Mouse (Mus musculus) macrophage (primary cell): ENCODE measurements around the gene Tax1bp3. TPM values are rescaled to one million over a fixed set of nuclear protein-coding genes. Genes with fewer than 3 reads are reported as not detected.
A peak's percentile ranks its signal among the peaks of the same experiment; 100 is the strongest.

Experiments
- H3K27ac ChIP-seq: fragments of 350-480 bp; formaldehyde crosslinking; 2 replicates; pipeline ENCODE4 v1.9.0; 2021
- H3K36me3 ChIP-seq: fragments of 350-480 bp; formaldehyde crosslinking; 2 replicates; pipeline ENCODE4 v1.9.0; 2021; ENCODE audit errors: inconsistent target
- H3K4me3 ChIP-seq: fragments of 350-480 bp; formaldehyde crosslinking; 2 replicates; pipeline ENCODE4 v1.9.0; 2021; ENCODE audit errors: inconsistent target
- H3K79me2 ChIP-seq: fragments of 350-480 bp; formaldehyde crosslinking; 2 replicates; pipeline ENCODE4 v1.9.0; 2021; ENCODE audit errors: inconsistent target
- WGBS: methylation state at CpG from one replicate; pipeline ENCODE4 v1.1.7; 2026; ENCODE audit warnings: inconsistent platforms; ENCODE audit not compliant: missing documents; 5-methylcytosine and 5-hydroxymethylcytosine counted together
- polyA plus RNA-seq: library from polyadenylated mRNA; stranded (reverse); fragments of 250-400 nt; gene quantifications from 3 replicates; pipeline ENCODE4 v1.2.4, GENCODE M21; 2018; ENCODE audit warnings: inconsistent platforms

Gene Tax1bp3
- polyA plus RNA-seq, 1 experiment from 2014 or later, result 31.5 TPM

GRCm38 (mm10) chr11:73159957-73160810 is 16.7 kb upstream of the Tax1bp3 start, which contains the start of gene P2rx5:
Gene P2rx5, plus strand, starts transcription at chr11:73160421.
- no peaks in the 10 kb centered on the region for H3K79me2 ChIP-seq
- no peaks in the 10 kb centered on the region for H3K36me3 ChIP-seq
- WGBS, result 7% methylated on average over 48 of the region's 49 CpGs
- no peak within 1 kb of the TSS for H3K4me3 ChIP-seq
- H3K27ac ChIP-seq, result no peak within 1 kb of the TSS

GRCm38 (mm10) chr11:73160811-73161200 is 16.1 kb upstream of the Tax1bp3 start:
- Histone ChIP-seq H3K36me3 (no peaks in the 10 kb centered on the region), H3K27ac (no peak overlapping the region), H3K79me2 (no peaks in the 10 kb centered on the region), H3K4me3 (no peak overlapping the region)
- 54% methylated on average over 6 of the region's 6 CpGs for WGBS

GRCm38 (mm10) chr11:73161616-73162015 is 15.3 kb upstream of the Tax1bp3 start:
- Histone ChIP-seq H3K36me3 (no peaks in the 10 kb centered on the region), H3K79me2 (no peaks in the 10 kb centered on the region), H3K27ac (no peak overlapping the region), H3K4me3 (no peak overlapping the region)
- 80% methylated on average over 4 of the region's 4 CpGs for WGBS

- no peak overlapping the region for H3K27ac ChIP-seq
- H3K36me3 ChIP-seq, result no peaks in the 10 kb centered on the region
Measured at GRCm38 (mm10) chr11:73162284-73162683, 14.6 kb upstream of the Tax1bp3 start.

GRCm38 (mm10) chr11:73168071-73168470 is 8.8 kb upstream of the Tax1bp3 start:
- H3K36me3 ChIP-seq, result no peaks in the 10 kb centered on the region

More at GRCm38 (mm10) chr11:73162284-73162683, 14.6 kb upstream of the Tax1bp3 start:
- Histone ChIP-seq H3K79me2 (no peaks in the 10 kb centered on the region), H3K4me3 (no peak overlapping the region)
- WGBS, result 3% methylated on average over 5 of the region's 5 CpGs

GRCm38 (mm10) chr11:73168576-73168975 is 8.3 kb upstream of the Tax1bp3 start:
- Histone ChIP-seq H3K27ac (no peak overlapping the region), H3K4me3 (no peak overlapping the region), H3K79me2 (peaks cover 20% of the 10 kb centered on the region), H3K36me3 (no peaks in the 10 kb centered on the region)
- WGBS, result 83% methylated on average over 6 of the region's 6 CpGs

More at GRCm38 (mm10) chr11:73168071-73168470, 8.8 kb upstream of the Tax1bp3 start:
- H3K27ac ChIP-seq, result no peak overlapping the region
- no peak overlapping the region for H3K4me3 ChIP-seq
- WGBS, result 96% methylated on average over 8 of the region's 8 CpGs
- H3K79me2 ChIP-seq, result peaks cover 15% of the 10 kb centered on the region; the same call in 1 of the 2 replicates

- no peak overlapping the region for H3K27ac ChIP-seq
- no peaks in the 10 kb centered on the region for H3K36me3 ChIP-seq
- WGBS, result 69% methylated on average over 4 of the region's 4 CpGs
- peaks cover 27% of the 10 kb centered on the region for H3K79me2 ChIP-seq
- H3K4me3 ChIP-seq, result no peak overlapping the region
Measured at GRCm38 (mm10) chr11:73169231-73169630, 7.7 kb upstream of the Tax1bp3 start.

GRCm38 (mm10) chr11:73172186-73172585 is 4.7 kb upstream of the Tax1bp3 start:
- H3K36me3 ChIP-seq, result no peaks in the 10 kb centered on the region

GRCm38 (mm10) chr11:73175612-73176011 is 1.3 kb upstream of the Tax1bp3 start:
- H3K4me3 ChIP-seq, result peak overlapping the region; percentile 93
- no peaks in the 10 kb centered on the region; the same call in 1 of the 2 replicates for H3K36me3 ChIP-seq
- H3K27ac ChIP-seq, result 0 out of 2 replicates have a peak overlapping the region, but pooled peaks have one; percentile 17
- peaks cover 78% of the 10 kb centered on the region for H3K79me2 ChIP-seq
- WGBS, result 36% methylated on average over 8 of the region's 8 CpGs

More at GRCm38 (mm10) chr11:73172186-73172585, 4.7 kb upstream of the Tax1bp3 start:
- Histone ChIP-seq H3K79me2 (peaks cover 50% of the 10 kb centered on the region), H3K27ac (no peak overlapping the region), H3K4me3 (no peak overlapping the region)
- WGBS, result 60% methylated on average over 5 of the region's 5 CpGs

- Histone ChIP-seq H3K27ac (peak overlapping the region; percentile 17; the same call in 1 of the 2 replicates), H3K79me2 (peaks cover 78% of the 10 kb centered on the region), H3K4me3 (peak overlapping the region; percentile 93), H3K36me3 (no peaks in the 10 kb centered on the region; the same call in 1 of the 2 replicates)
- 2% methylated on average over 13 of the region's 15 CpGs for WGBS
Measured at GRCm38 (mm10) chr11:73176186-73176585, 697 bp upstream of the Tax1bp3 start.

- WGBS, result 1% methylated on average over 28 of the region's 28 CpGs
- peaks cover 4% of the 10 kb centered on the region; the same call in 1 of the 2 replicates for H3K36me3 ChIP-seq
- peaks cover 68% of the 10 kb centered on the region for H3K79me2 ChIP-seq
- peak overlapping the region; percentile 93 for H3K4me3 ChIP-seq
- H3K27ac ChIP-seq, result peak overlapping the region; percentile 81
Measured at GRCm38 (mm10) chr11:73177509-73177875, 609 bp downstream of the Tax1bp3 start.

GRCm38 (mm10) chr11:73177895-73178294 is 1.0 kb downstream of the Tax1bp3 start:
- Histone ChIP-seq H3K27ac (no peak overlapping the region), H3K4me3 (peak overlapping the region; percentile 93), H3K36me3 (peaks cover 4% of the 10 kb centered on the region; the same call in 1 of the 2 replicates), H3K79me2 (peaks cover 64% of the 10 kb centered on the region)
- 32% methylated on average over 2 of the region's 2 CpGs for WGBS

GRCm38 (mm10) chr11:73185872-73186615 is 9.2 kb downstream of the Tax1bp3 start:
- peaks cover 68% of the 10 kb centered on the region for H3K36me3 ChIP-seq
- WGBS, result 60% methylated on average over 10 of the region's 10 CpGs
- no peak overlapping the region for H3K4me3 ChIP-seq
- no peaks in the 10 kb centered on the region for H3K79me2 ChIP-seq
- H3K27ac ChIP-seq, result peak overlapping the region; percentile 10; the same call in 1 of the 2 replicates

GRCm38 (mm10) chr11:73187231-73187630 is 10.3 kb downstream of the Tax1bp3 start:
- Histone ChIP-seq H3K4me3 (no peak overlapping the region), H3K79me2 (no peaks in the 10 kb centered on the region), H3K36me3 (peaks cover 79% of the 10 kb centered on the region), H3K27ac (no peak overlapping the region)
- WGBS, result 97% methylated on average over 6 of the region's 6 CpGs
